Mouse (Mus musculus) neural tube, embryonic 15.5 days (tissue): ENCODE results near the gene Slc39a10. TPM values are rescaled to one million over a fixed set of nuclear protein-coding genes. Genes with fewer than 3 reads are reported as not detected.

Source experiments
- ATAC-seq: fragments of 200-750 bp; cut with Nextera tagmentation; 2 replicates; pipeline ENCODE4 v1.8.0; 2017; ENCODE audit warnings: mild to moderate bottlenecking, moderate TSS enrichment, moderate library complexity; ENCODE audit not compliant: low FRiP score
- H3K27ac ChIP-seq: fragments of 300-500 bp; sonication (generic); replicated peaks from 2 replicates; pipeline ENCODE4 v1.5.1; 2015; ENCODE audit warnings: mild to moderate bottlenecking, inconsistent platforms
- H3K27me3 ChIP-seq: fragments of 300-500 bp; sonication (generic); replicated peaks from 2 replicates; pipeline ENCODE4 v1.6.1; 2015; ENCODE audit warnings: inconsistent platforms
- H3K36me3 ChIP-seq: fragments of 300-500 bp; sonication (generic); 2 replicates; pipeline ENCODE4 v1.6.1; 2015; ENCODE audit warnings: inconsistent platforms
- H3K4me1 ChIP-seq: fragments of 300-500 bp; sonication (generic); 2 replicates; pipeline ENCODE4 v1.6.1; 2015; ENCODE audit warnings: inconsistent platforms
- H3K4me2 ChIP-seq: fragments of 300-500 bp; sonication (generic); 2 replicates; pipeline ENCODE4 v1.6.1; 2015; ENCODE audit warnings: inconsistent platforms, mild to moderate bottlenecking, moderate library complexity
- H3K4me3 ChIP-seq: fragments of 300-500 bp; sonication (generic); replicated peaks from 2 replicates; pipeline ENCODE4 v1.5.1; 2015; ENCODE audit warnings: mild to moderate bottlenecking, inconsistent platforms
- H3K9ac ChIP-seq: fragments of 300-500 bp; sonication (generic); replicated peaks from 2 replicates; pipeline ENCODE4 v1.6.1; 2015; ENCODE audit warnings: mild to moderate bottlenecking, inconsistent platforms
- H3K9me3 ChIP-seq: fragments of 300-500 bp; sonication (generic); replicated peaks from 2 replicates; pipeline ENCODE4 v1.6.1; 2016; ENCODE audit warnings: inconsistent platforms
- WGBS: fragments of 180-500 bp; shearing (Covaris S2); methylation state at CpG from one replicate; pipeline ENCODE4 v1.1.7; 2015; ENCODE audit warnings: mixed read lengths; 5-methylcytosine and 5-hydroxymethylcytosine counted together
- polyA plus RNA-seq: library from polyadenylated mRNA; unstranded; fragments of >200 nt; fragmentation: Nextera tagmentation; extraction: Ambion mirVana; gene quantifications from 2 replicates; pipeline ENCODE4 v1.2.1, GENCODE M21; 2015

Slc39a10 gene
- polyA plus RNA-seq, 1 experiment from 2014 or later, result 55.7 TPM

- 88% methylated on average over 5 of the region's 5 CpGs for WGBS
- no peak overlapping the region for H3K4me3 ChIP-seq
These were observed 13.1 kb upstream of the Slc39a10 start for GRCm38 (mm10) chr1:46905706-46906105.

GRCm38 (mm10) chr1:46902102-46902683 is 9.5 kb upstream of the Slc39a10 start:
- Histone ChIP-seq H3K4me2 (no peak overlapping the region), H3K4me3 (no peak overlapping the region), H3K27me3 (no peaks in the 10 kb centered on the region), H3K9me3 (no peaks in the 10 kb centered on the region), H3K36me3 (no peaks in the 10 kb centered on the region), H3K4me1 (no peaks in the 10 kb centered on the region), H3K27ac (no peak overlapping the region), H3K9ac (no peak overlapping the region)
- WGBS, result 83% methylated on average over 2 of the region's 2 CpGs
- no peak for ATAC-seq

More at GRCm38 (mm10) chr1:46905706-46906105, 13.1 kb upstream of the Slc39a10 start:
- no peak for ATAC-seq
- Histone ChIP-seq H3K9ac (no peak overlapping the region), H3K27me3 (no peaks in the 10 kb centered on the region), H3K9me3 (no peaks in the 10 kb centered on the region), H3K4me2 (no peak overlapping the region), H3K36me3 (no peaks in the 10 kb centered on the region), H3K4me1 (no peaks in the 10 kb centered on the region), H3K27ac (no peak overlapping the region)

GRCm38 (mm10) chr1:46894281-46894842 is 1.7 kb upstream of the Slc39a10 start:
- no peaks in the 10 kb centered on the region for H3K27me3 ChIP-seq
- H3K9ac ChIP-seq, result no peak overlapping the region
- no peak for ATAC-seq
- H3K27ac ChIP-seq, result no peak overlapping the region
- no peaks in the 10 kb centered on the region for H3K4me1 ChIP-seq
- H3K4me3 ChIP-seq, result no peak overlapping the region
- no peaks in the 10 kb centered on the region for H3K36me3 ChIP-seq
- 21% methylated on average over 7 of the region's 7 CpGs for whole genome bisulfite sequencing
- no peaks in the 10 kb centered on the region for H3K9me3 ChIP-seq
- H3K4me2 ChIP-seq, result no peak overlapping the region

GRCm38 (mm10) chr1:46888726-46889125 is 3.9 kb downstream of the Slc39a10 start:
- H3K4me2 ChIP-seq, result no peak overlapping the region
- H3K4me1 ChIP-seq, result no peaks in the 10 kb centered on the region
- WGBS, result 59% methylated on average over 4 of the region's 4 CpGs
- H3K36me3 ChIP-seq, result no peaks in the 10 kb centered on the region
- H3K9me3 ChIP-seq, result no peaks in the 10 kb centered on the region
- H3K4me3 ChIP-seq, result no peak overlapping the region
- H3K27ac ChIP-seq, result no peak overlapping the region
- ATAC-seq, result no peak
- H3K27me3 ChIP-seq, result no peaks in the 10 kb centered on the region
- no peak overlapping the region for H3K9ac ChIP-seq

GRCm38 (mm10) chr1:46888324-46888723 is 4.3 kb downstream of the Slc39a10 start:
- H3K4me3 ChIP-seq, result no peak overlapping the region
- ATAC-seq, result no peak
- no peak overlapping the region for H3K27ac ChIP-seq
- no peak overlapping the region for H3K4me2 ChIP-seq
- H3K36me3 ChIP-seq, result no peaks in the 10 kb centered on the region
- H3K27me3 ChIP-seq, result no peaks in the 10 kb centered on the region
- WGBS, result 47% methylated on average over 2 of the region's 2 CpGs
- H3K4me1 ChIP-seq, result no peaks in the 10 kb centered on the region
- no peak overlapping the region for H3K9ac ChIP-seq
- H3K9me3 ChIP-seq, result no peaks in the 10 kb centered on the region

GRCm38 (mm10) chr1:46887908-46888307 is 4.7 kb downstream of the Slc39a10 start:
- no peaks in the 10 kb centered on the region for H3K36me3 ChIP-seq
- H3K4me1 ChIP-seq, result no peaks in the 10 kb centered on the region
- no peak for ATAC-seq
- H3K4me3 ChIP-seq, result no peak overlapping the region
- WGBS, result 22% methylated on average over 6 of the region's 6 CpGs
- no peaks in the 10 kb centered on the region for H3K27me3 ChIP-seq
- no peaks in the 10 kb centered on the region for H3K9me3 ChIP-seq
- no peak overlapping the region for H3K4me2 ChIP-seq
- H3K27ac ChIP-seq, result no peak overlapping the region
- no peak overlapping the region for H3K9ac ChIP-seq

GRCm38 (mm10) chr1:46886091-46886490 is 6.6 kb downstream of the Slc39a10 start:
- ATAC-seq, result no peak
- no peaks in the 10 kb centered on the region for H3K9me3 ChIP-seq
- H3K27ac ChIP-seq, result no peak overlapping the region
- H3K27me3 ChIP-seq, result no peaks in the 10 kb centered on the region
- H3K4me1 ChIP-seq, result no peaks in the 10 kb centered on the region
- no peak overlapping the region for H3K4me2 ChIP-seq
- H3K4me3 ChIP-seq, result no peak overlapping the region
- WGBS, result 29% methylated on average over 9 of the region's 9 CpGs
- H3K36me3 ChIP-seq, result no peaks in the 10 kb centered on the region
- no peak overlapping the region for H3K9ac ChIP-seq

GRCm38 (mm10) chr1:46885231-46885630 is 7.4 kb downstream of the Slc39a10 start:
- 15% methylated on average over 3 of the region's 3 CpGs for WGBS
- H3K4me2 ChIP-seq, result no peak overlapping the region
- no peak overlapping the region for H3K9ac ChIP-seq
- no peak overlapping the region for H3K4me3 ChIP-seq
- H3K27me3 ChIP-seq, result no peaks in the 10 kb centered on the region
- no peak for ATAC-seq
- H3K4me1 ChIP-seq, result no peaks in the 10 kb centered on the region
- no peaks in the 10 kb centered on the region for H3K36me3 ChIP-seq
- H3K27ac ChIP-seq, result no peak overlapping the region
- H3K9me3 ChIP-seq, result no peaks in the 10 kb centered on the region

- H3K9me3 ChIP-seq, result no peaks in the 10 kb centered on the region
- no peaks in the 10 kb centered on the region for H3K27me3 ChIP-seq
- no peaks in the 10 kb centered on the region for H3K36me3 ChIP-seq
- H3K4me3 ChIP-seq, result no peak overlapping the region
- H3K4me1 ChIP-seq, result no peaks in the 10 kb centered on the region
- no peak overlapping the region for H3K27ac ChIP-seq
- no peak overlapping the region for H3K4me2 ChIP-seq
- ATAC-seq, result no peak
- no peak overlapping the region for H3K9ac ChIP-seq
These were observed 12.7 kb downstream of the Slc39a10 start for GRCm38 (mm10) chr1:46879951-46880350.

- Histone ChIP-seq H3K4me2 (no peak overlapping the region), H3K9me3 (no peaks in the 10 kb centered on the region), H3K4me3 (no peak overlapping the region), H3K27ac (no peak overlapping the region), H3K27me3 (no peaks in the 10 kb centered on the region), H3K4me1 (no peaks in the 10 kb centered on the region), H3K9ac (no peak overlapping the region), H3K36me3 (no peaks in the 10 kb centered on the region)
- WGBS, result 83% methylated on average over 3 of the region's 3 CpGs
- no peak for ATAC-seq
These were observed 18.9 kb downstream of the Slc39a10 start for GRCm38 (mm10) chr1:46873770-46874169.

- Histone ChIP-seq H3K27ac (no peak overlapping the region), H3K4me1 (no peaks in the 10 kb centered on the region), H3K9me3 (no peaks in the 10 kb centered on the region), H3K27me3 (no peaks in the 10 kb centered on the region), H3K9ac (no peak overlapping the region), H3K4me3 (no peak overlapping the region), H3K36me3 (no peaks in the 10 kb centered on the region), H3K4me2 (no peak overlapping the region)
- ATAC-seq, result no peak
These were observed 22.9 kb downstream of the Slc39a10 start for GRCm38 (mm10) chr1:46869788-46870187.

GRCm38 (mm10) chr1:46864175-46864885 is 28.3 kb downstream of the Slc39a10 start:
- H3K4me1 ChIP-seq, result no peaks in the 10 kb centered on the region
- H3K9me3 ChIP-seq, result no peaks in the 10 kb centered on the region
- H3K4me2 ChIP-seq, result no peak overlapping the region
- WGBS, result 89% methylated on average over 7 of the region's 7 CpGs
- H3K36me3 ChIP-seq, result no peaks in the 10 kb centered on the region
- no peaks in the 10 kb centered on the region for H3K27me3 ChIP-seq
- no peak overlapping the region for H3K4me3 ChIP-seq
- H3K27ac ChIP-seq, result no peak overlapping the region
- ATAC-seq, result no peak
- H3K9ac ChIP-seq, result no peak overlapping the region
